Mouse (Mus musculus): ENCODE measurements at regions not wholly inside any gene's neighbourhood (a gene's known extent, or its start where the extent isn't known, plus 50 kb on each side); places are given as distances from the start of the nearest gene placed in this dataset.

- no peak for DNase-seq (ENCODE audit: low spot score)
Measured at GRCm38 (mm10) chr10:96499274-96499673, 117.5 kb upstream of the Btg1 start.

- no peak for DNase-seq (ENCODE audit: low spot score)
Measured at GRCm38 (mm10) chr10:96502090-96502728, 114.6 kb upstream of the Btg1 start.

GRCm38 (mm10) chr10:96502736-96503135 lies 114.1 kb upstream of the Btg1 start:
- no peak for DNase-seq (ENCODE audit: low spot score)

GRCm38 (mm10) chr10:96504340-96504739 lies 112.5 kb upstream of the Btg1 start:
- no peak for DNase-seq (ENCODE audit: low spot score)

- DNase-seq (ENCODE audit: low spot score), result no peak
Measured at GRCm38 (mm10) chr10:96515164-96515922, 101.5 kb upstream of the Btg1 start.

- no peak for DNase-seq (ENCODE audit: low spot score)
Measured at GRCm38 (mm10) chr10:96515923-96516258, 100.9 kb upstream of the Btg1 start.

GRCm38 (mm10) chr10:96519411-96519810 lies 97.4 kb upstream of the Btg1 start:
- no peak for DNase-seq (ENCODE audit: low spot score)

GRCm38 (mm10) chr10:96520995-96521760 lies 95.6 kb upstream of the Btg1 start:
- DNase-seq (ENCODE audit: low spot score), result peak; percentile 47

- DNase-seq (ENCODE audit: low spot score), result peak; percentile 17
Measured at GRCm38 (mm10) chr10:96523967-96524801, 92.6 kb upstream of the Btg1 start.

GRCm38 (mm10) chr10:96527864-96528263 lies 88.9 kb upstream of the Btg1 start:
- no peak for DNase-seq (ENCODE audit: low spot score)

- no peak for DNase-seq (ENCODE audit: low spot score)
Measured at GRCm38 (mm10) chr10:96534547-96535124, 82.2 kb upstream of the Btg1 start.

GRCm38 (mm10) chr10:96535461-96535860 lies 81.3 kb upstream of the Btg1 start:
- DNase-seq (ENCODE audit: low spot score), result no peak

- DNase-seq (ENCODE audit: low spot score), result no peak
Measured at GRCm38 (mm10) chr10:96540828-96541227, 76.0 kb upstream of the Btg1 start.

GRCm38 (mm10) chr10:96545312-96545711 lies 71.5 kb upstream of the Btg1 start:
- no peak for DNase-seq (ENCODE audit: low spot score)

- DNase-seq (ENCODE audit: low spot score), result no peak
Measured at GRCm38 (mm10) chr10:96545761-96546388, 70.9 kb upstream of the Btg1 start.

GRCm38 (mm10) chr10:96549651-96550050 lies 67.2 kb upstream of the Btg1 start:
- DNase-seq (ENCODE audit: low spot score), result peak; percentile 18

- peak; percentile 20 for DNase-seq (ENCODE audit: low spot score)
Measured at GRCm38 (mm10) chr10:96550266-96550665, 66.5 kb upstream of the Btg1 start.

GRCm38 (mm10) chr10:96557336-96557735 lies 59.5 kb upstream of the Btg1 start:
- no peak for DNase-seq (ENCODE audit: low spot score)

- no peak for DNase-seq (ENCODE audit: low spot score)
Measured at GRCm38 (mm10) chr10:96565343-96565742, 51.5 kb upstream of the Btg1 start.
